Comparison of ENCODE assay signal across 1 mouse cellular context in genomic region chr9:45905811-45906237, GRCm38 (mm10).
TF ChIP-seq lines count a peak whose summit lies in the region.

No protein-coding gene starts in this region.

TF ChIP-seq in ES-E14, 5 proteins besides CTCF, POLR2A, EP300 and RAD21 (continued from another document):
- TF ChIP-seq HCFC1 (IDR thresholded peaks at IDR 0.05; ENCODE audit: borderline replicate concordance, insufficient read depth, low read length) (no peak), ZNF384 (IDR thresholded peaks at IDR 0.05; ENCODE audit: low read depth, low read length) (no peak)
TF ChIP-seq in ES-E14: peak in this region for 0.
